Mouse (Mus musculus): ENCODE data around the gene Omd. TPM values are rescaled to one million over a fixed set of nuclear protein-coding genes. Genes with fewer than 3 reads are reported as not detected.
A peak's percentile ranks its signal among the peaks of the same experiment; 100 is the strongest.

Gene Omd
- polyA plus RNA-seq (2015; fragmentation: Nextera tagmentation; extraction: Ambion mirVana): 0.69 and 1.0 TPM in 2 replicates

DNA sequence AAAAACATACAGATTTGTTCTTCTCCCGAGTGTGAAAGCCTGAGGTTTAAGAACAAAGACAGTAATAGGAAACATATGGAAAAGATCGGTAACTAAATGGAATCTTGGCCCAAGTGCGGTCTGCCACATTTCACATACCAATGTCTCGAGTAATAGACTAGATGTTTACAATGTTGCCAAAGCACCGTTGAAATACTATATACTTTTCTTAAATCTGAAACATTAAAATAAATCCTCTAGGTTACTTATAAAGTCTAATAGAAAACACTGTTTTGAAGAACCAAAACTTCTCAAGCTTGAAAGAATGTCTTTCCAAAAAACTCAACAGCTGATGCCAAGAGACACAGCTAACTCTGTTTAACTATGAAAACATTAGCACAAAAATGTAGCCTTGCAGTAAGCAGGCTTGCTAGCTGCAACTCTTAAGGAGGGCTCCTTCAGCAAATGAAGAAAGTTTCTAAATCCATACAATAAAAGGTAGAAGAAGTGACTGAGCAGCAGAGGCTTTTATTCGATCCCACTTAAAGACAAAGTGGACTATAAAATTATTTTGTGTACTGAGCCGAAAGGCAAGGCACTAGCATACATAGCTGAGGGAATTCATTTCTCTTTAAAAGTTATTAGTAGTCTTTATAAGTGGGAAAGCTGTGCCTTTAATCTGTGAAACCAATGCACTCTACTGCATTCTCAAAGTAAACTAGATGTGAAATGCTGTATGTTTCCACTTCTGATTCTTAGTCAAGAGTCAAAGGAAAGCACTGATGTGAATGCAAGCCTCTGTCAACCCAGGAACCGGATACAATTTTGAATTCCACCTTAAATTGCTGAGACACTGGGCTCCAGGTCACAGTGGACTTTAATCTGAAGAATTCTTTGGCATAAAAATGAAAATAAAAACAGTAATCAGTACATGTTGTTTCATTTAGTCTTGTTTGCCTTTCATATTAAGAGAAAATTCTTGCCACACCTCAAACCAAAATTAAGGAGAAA, at the start of gene Omd:
Gene Omd, plus strand, starts transcription at position 922 of the 990 bp plus-strand sequence.
- no peaks in the 10 kb centered on the region for H3K27me3 ChIP-seq (replicated peaks; ENCODE audit: control insufficient read depth, insufficient read depth, low read length)
- H3K9ac ChIP-seq (ENCODE audit: low read depth, low read length): no peak within 1 kb of the TSS
- no peak; the same call in 1 of the 2 replicates for ATAC-seq
- no peaks in the 10 kb centered on the region for H3K36me3 ChIP-seq (ENCODE audit: control insufficient read depth, insufficient read depth, low read length)
- H3K4me2 ChIP-seq (ENCODE audit: low read depth, low read length): no peak within 1 kb of the TSS; the same call in 1 of the 2 replicates
- no peaks in the 10 kb centered on the region for H3K4me1 ChIP-seq (ENCODE audit: control insufficient read depth, insufficient read depth, low read length)
- H3K9me3 ChIP-seq (ENCODE audit: control insufficient read depth, low read length): no peaks in the 10 kb centered on the region
- no peak within 1 kb of the TSS for H3K4me3 ChIP-seq (ENCODE audit: low read length)
- H3K27ac ChIP-seq (ENCODE audit: low read length): peak within 1 kb of the TSS; percentile 46
- 44% methylated on average over 8 of the region's 8 CpGs for WGBS

DNA sequence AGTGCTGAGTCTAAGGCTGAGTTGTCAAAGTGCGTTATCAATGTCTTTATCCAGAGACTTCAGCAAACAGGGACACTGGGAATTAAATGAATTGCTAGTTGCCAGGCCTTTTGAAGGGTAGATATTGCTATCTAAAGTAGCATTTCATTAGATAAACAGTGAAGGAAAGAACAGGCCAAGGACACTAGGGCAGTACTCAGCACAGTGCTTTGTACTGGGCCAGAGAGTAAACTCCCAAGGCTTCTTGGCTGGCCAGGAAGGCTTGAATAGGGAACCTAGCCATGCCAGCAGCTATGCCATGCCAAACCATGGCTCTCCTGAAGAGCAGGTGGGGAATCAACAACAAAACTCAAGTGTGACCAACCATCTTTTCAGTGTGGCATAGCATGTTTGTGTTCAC, 45.3 kb upstream of the Omd start:
- Histone ChIP-seq H3K9ac (ENCODE audit: low read depth, low read length) (no peak overlapping the region), H3K4me3 (ENCODE audit: low read length) (no peak overlapping the region), H3K36me3 (ENCODE audit: control insufficient read depth, insufficient read depth, low read length) (no peaks in the 10 kb centered on the region), H3K27me3 (replicated peaks; ENCODE audit: control insufficient read depth, insufficient read depth, low read length) (no peaks in the 10 kb centered on the region), H3K4me2 (ENCODE audit: low read depth, low read length) (no peak overlapping the region), H3K4me1 (ENCODE audit: control insufficient read depth, insufficient read depth, low read length) (no peaks in the 10 kb centered on the region), H3K9me3 (ENCODE audit: control insufficient read depth, low read length) (no peaks in the 10 kb centered on the region), H3K27ac (ENCODE audit: low read length) (no peak overlapping the region)
- ATAC-seq: no peak
- 90% methylated on average over 1 of the region's 1 CpGs for WGBS

DNA sequence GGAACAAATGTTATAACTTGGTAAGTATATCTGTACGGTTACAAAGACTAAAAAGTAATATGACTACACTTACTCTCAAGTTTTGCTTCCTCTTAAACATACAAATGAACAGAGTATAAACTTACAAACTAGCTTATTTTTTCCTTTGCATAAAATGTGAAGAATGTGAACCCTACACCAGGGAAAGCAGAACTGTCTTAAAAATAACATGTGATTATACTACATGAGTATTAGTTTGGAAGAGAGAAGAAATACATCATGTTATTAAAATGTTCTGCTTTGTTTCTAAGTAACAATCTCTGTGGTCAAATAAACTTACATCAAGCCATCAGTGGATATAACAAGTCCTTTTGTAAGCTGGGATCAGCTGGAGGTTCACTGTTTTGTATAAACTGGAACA, 43.6 kb upstream of the Omd start:
- ATAC-seq: no peak
- no peak overlapping the region for H3K4me2 ChIP-seq (ENCODE audit: low read depth, low read length)
- WGBS: 72% methylated on average over 1 of the region's 1 CpGs

DNA sequence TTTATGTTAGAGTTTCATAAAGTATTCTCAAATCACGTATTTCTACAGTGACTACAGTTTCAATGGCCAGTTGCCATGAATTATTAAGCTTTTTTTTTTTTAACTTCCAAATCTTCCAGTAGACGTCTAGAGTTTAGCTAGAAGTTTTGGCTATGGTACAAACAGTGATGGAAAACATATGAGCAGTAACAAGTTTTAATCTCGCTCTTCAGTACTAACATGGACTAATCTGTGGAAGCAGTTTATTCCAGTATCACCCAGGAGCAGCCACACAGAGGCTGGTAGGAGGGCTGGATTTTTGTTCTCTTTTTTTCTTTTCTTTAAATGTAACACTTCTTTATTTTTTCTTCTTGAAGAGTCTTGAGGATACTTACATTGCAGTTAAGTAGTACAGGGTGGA, 38.0 kb upstream of the Omd start, which contains the start of gene Aspn:
Gene Aspn, plus strand, starts transcription at position 165 of the 400 bp plus-strand sequence.
- 0 out of 2 replicates have a peak within 1 kb of the TSS, but pooled peaks have one; percentile 5 for H3K27ac ChIP-seq (ENCODE audit: low read length)

More for the DNA sequence above, 43.6 kb upstream of the Omd start:
- no peaks in the 10 kb centered on the region for H3K4me1 ChIP-seq (ENCODE audit: control insufficient read depth, insufficient read depth, low read length)
- H3K9ac ChIP-seq (ENCODE audit: low read depth, low read length): no peak overlapping the region
- no peaks in the 10 kb centered on the region for H3K36me3 ChIP-seq (ENCODE audit: control insufficient read depth, insufficient read depth, low read length)
- no peak overlapping the region for H3K27ac ChIP-seq (ENCODE audit: low read length)
- H3K9me3 ChIP-seq (ENCODE audit: control insufficient read depth, low read length): no peaks in the 10 kb centered on the region
- no peaks in the 10 kb centered on the region for H3K27me3 ChIP-seq (replicated peaks; ENCODE audit: control insufficient read depth, insufficient read depth, low read length)
- no peak overlapping the region for H3K4me3 ChIP-seq (ENCODE audit: low read length)

DNA sequence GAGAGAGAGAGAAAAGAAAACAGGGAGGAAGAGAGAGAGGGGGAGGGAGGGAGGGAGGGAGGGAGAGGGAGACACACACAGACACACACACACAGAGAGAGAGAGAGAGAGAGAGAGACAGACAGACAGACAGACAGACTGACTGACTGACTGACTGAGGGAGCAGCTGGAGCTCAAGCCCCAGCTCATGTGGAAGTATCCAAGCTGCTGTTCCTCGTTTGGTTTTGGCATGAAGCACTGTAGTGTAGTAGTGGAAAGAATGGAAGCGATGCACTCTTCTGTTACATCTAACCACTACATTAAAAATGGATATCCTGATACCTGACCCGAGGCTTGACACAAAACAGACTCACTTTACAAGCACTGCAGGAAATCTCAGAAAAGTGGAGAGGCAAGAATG, 36.6 kb upstream of the Omd start:
- no peak overlapping the region for H3K4me3 ChIP-seq (ENCODE audit: low read length)
- H3K4me2 ChIP-seq (ENCODE audit: low read depth, low read length): no peak overlapping the region
- H3K27ac ChIP-seq (ENCODE audit: low read length): peak overlapping the region; percentile 23
- no peaks in the 10 kb centered on the region for H3K9me3 ChIP-seq (ENCODE audit: control insufficient read depth, low read length)
- ATAC-seq: 0 out of 2 replicates have a peak, but pooled peaks have one; percentile 33
- H3K27me3 ChIP-seq (replicated peaks; ENCODE audit: control insufficient read depth, insufficient read depth, low read length): no peaks in the 10 kb centered on the region
- H3K9ac ChIP-seq (ENCODE audit: low read depth, low read length): no peak overlapping the region
- H3K4me1 ChIP-seq (ENCODE audit: control insufficient read depth, insufficient read depth, low read length): no peaks in the 10 kb centered on the region
- H3K36me3 ChIP-seq (ENCODE audit: control insufficient read depth, insufficient read depth, low read length): no peaks in the 10 kb centered on the region
- WGBS: 44% methylated on average over 3 of the region's 3 CpGs

More for the DNA sequence above, 38.0 kb upstream of the Omd start, which contains the start of gene Aspn:
- Histone ChIP-seq H3K4me1 (ENCODE audit: control insufficient read depth, insufficient read depth, low read length) (no peaks in the 10 kb centered on the region), H3K4me2 (ENCODE audit: low read depth, low read length) (no peak within 1 kb of the TSS), H3K36me3 (ENCODE audit: control insufficient read depth, insufficient read depth, low read length) (no peaks in the 10 kb centered on the region), H3K27me3 (replicated peaks; ENCODE audit: control insufficient read depth, insufficient read depth, low read length) (no peaks in the 10 kb centered on the region), H3K9me3 (ENCODE audit: control insufficient read depth, low read length) (no peaks in the 10 kb centered on the region), H3K4me3 (ENCODE audit: low read length) (no peak within 1 kb of the TSS), H3K9ac (ENCODE audit: low read depth, low read length) (no peak within 1 kb of the TSS)
- no peak for ATAC-seq
- 56% methylated on average over 3 of the region's 3 CpGs for WGBS

DNA sequence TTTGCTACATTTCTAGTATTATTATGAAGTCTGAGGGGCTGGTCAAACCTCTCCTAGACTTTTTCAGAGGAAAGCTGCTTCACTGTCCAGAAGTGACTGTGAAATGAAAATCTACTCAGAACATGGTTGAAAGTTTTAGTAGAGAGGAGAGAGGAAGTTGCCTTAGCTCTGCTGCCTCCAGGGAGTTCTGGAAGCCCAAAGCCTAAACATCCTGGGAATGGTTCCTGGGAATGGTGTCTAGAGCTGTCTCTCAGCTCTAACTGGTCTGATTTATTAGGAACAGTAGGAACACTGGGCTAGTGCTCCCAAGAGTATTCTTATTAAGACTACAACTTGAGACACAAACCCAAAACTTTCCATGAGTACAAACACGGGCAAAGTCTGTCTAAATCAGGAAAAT, 35.7 kb upstream of the Omd start:
- no peaks in the 10 kb centered on the region for H3K4me1 ChIP-seq (ENCODE audit: control insufficient read depth, insufficient read depth, low read length)
- no peaks in the 10 kb centered on the region for H3K36me3 ChIP-seq (ENCODE audit: control insufficient read depth, insufficient read depth, low read length)
- H3K4me3 ChIP-seq (ENCODE audit: low read length): no peak overlapping the region
- peak overlapping the region; percentile 73 for H3K27ac ChIP-seq (ENCODE audit: low read length)
- peak; percentile 50 for ATAC-seq
- H3K4me2 ChIP-seq (ENCODE audit: low read depth, low read length): no peak overlapping the region
- H3K9ac ChIP-seq (ENCODE audit: low read depth, low read length): no peak overlapping the region
- H3K9me3 ChIP-seq (ENCODE audit: control insufficient read depth, low read length): no peaks in the 10 kb centered on the region
- H3K27me3 ChIP-seq (replicated peaks; ENCODE audit: control insufficient read depth, insufficient read depth, low read length): no peaks in the 10 kb centered on the region
- WGBS: 44% methylated on average over 1 of the region's 1 CpGs

DNA sequence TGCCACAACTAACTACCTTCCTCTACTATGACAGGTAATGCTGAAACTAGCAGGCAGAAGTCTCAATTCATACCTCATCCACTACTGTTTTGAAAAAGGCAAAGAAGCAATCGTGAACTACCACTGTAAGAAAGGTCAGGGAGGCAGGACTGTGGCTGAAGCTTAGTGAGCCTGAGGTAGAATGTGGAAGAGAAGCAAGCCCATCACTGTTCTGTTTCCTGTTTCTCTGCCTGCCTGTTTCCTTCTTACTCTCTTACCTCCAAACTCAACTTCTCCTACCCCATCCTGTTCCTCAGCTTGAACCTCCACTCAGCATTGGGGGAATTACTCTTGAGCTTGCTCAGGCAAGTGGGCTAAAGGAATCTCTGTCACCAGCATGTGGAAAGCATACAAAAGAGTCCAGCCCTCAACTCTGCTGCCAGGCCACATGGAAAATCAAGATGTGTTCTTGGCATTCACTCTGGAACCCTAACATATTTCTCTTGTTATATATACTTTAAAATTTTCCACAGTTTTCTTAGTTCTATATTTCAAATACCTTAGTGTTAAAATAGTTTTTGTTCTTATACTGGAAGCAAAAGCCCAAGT, 34.6 kb upstream of the Omd start:
- ATAC-seq: no peak
- Histone ChIP-seq H3K4me1 (ENCODE audit: control insufficient read depth, insufficient read depth, low read length) (no peaks in the 10 kb centered on the region), H3K4me2 (ENCODE audit: low read depth, low read length) (no peak overlapping the region), H3K9me3 (ENCODE audit: control insufficient read depth, low read length) (no peaks in the 10 kb centered on the region), H3K27me3 (replicated peaks; ENCODE audit: control insufficient read depth, insufficient read depth, low read length) (no peaks in the 10 kb centered on the region), H3K4me3 (ENCODE audit: low read length) (no peak overlapping the region), H3K9ac (ENCODE audit: low read depth, low read length) (no peak overlapping the region), H3K36me3 (ENCODE audit: control insufficient read depth, insufficient read depth, low read length) (no peaks in the 10 kb centered on the region), H3K27ac (ENCODE audit: low read length) (no peak overlapping the region)
- 59% methylated on average over 1 of the region's 1 CpGs for WGBS

DNA sequence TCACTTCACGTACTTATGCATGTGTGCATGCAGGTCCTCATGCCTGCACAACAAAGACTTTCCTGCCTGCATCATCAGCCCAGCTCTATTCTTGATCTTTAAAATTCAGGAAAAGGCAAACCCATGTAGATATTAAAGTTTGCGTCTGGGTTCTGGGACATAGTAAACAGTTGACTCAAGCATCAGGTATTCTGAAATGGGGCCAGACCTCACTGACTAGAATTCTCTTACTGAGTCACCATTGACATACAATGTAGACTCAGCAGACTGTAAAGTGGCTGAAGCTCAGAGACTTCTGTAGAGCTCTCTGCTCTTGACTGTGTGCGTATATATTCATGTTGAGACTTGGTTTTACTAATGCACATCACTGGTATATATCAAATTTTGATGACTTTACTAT, 32.6 kb upstream of the Omd start:
- ATAC-seq: no peak
- no peaks in the 10 kb centered on the region for H3K4me1 ChIP-seq (ENCODE audit: control insufficient read depth, insufficient read depth, low read length)
- H3K36me3 ChIP-seq (ENCODE audit: control insufficient read depth, insufficient read depth, low read length): no peaks in the 10 kb centered on the region
- H3K4me2 ChIP-seq (ENCODE audit: low read depth, low read length): no peak overlapping the region
- H3K9me3 ChIP-seq (ENCODE audit: control insufficient read depth, low read length): no peaks in the 10 kb centered on the region
- H3K27me3 ChIP-seq (replicated peaks; ENCODE audit: control insufficient read depth, insufficient read depth, low read length): no peaks in the 10 kb centered on the region
- H3K27ac ChIP-seq (ENCODE audit: low read length): no peak overlapping the region
- H3K4me3 ChIP-seq (ENCODE audit: low read length): no peak overlapping the region
- H3K9ac ChIP-seq (ENCODE audit: low read depth, low read length): no peak overlapping the region
- WGBS: 86% methylated on average over 3 of the region's 3 CpGs

DNA sequence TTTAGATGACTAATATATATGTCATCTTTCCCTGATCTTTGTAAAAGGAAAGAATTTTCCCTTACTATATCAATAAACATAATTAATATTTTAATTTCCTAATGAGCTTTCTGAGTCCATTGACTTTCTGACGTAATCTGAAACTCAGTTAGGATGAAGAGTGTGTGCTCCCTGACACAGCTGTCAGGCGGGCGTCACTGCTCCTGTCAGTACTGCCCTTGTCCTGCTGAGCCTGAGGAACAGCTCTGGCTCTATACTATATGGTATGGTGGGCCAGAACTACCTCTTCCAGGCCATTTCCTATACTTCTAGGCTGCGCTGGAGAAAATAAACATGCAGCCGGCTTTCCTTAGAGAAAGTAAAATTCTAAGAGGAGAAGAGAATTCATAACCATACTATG, 27.7 kb upstream of the Omd start:
- H3K36me3 ChIP-seq (ENCODE audit: control insufficient read depth, insufficient read depth, low read length): no peaks in the 10 kb centered on the region
- no peak for ATAC-seq

More for the DNA sequence above, 27.7 kb upstream of the Omd start:
- Histone ChIP-seq H3K4me1 (ENCODE audit: control insufficient read depth, insufficient read depth, low read length) (no peaks in the 10 kb centered on the region), H3K27ac (ENCODE audit: low read length) (no peak overlapping the region), H3K4me2 (ENCODE audit: low read depth, low read length) (no peak overlapping the region), H3K4me3 (ENCODE audit: low read length) (no peak overlapping the region), H3K9me3 (ENCODE audit: control insufficient read depth, low read length) (no peaks in the 10 kb centered on the region), H3K27me3 (replicated peaks; ENCODE audit: control insufficient read depth, insufficient read depth, low read length) (no peaks in the 10 kb centered on the region), H3K9ac (ENCODE audit: low read depth, low read length) (no peak overlapping the region)
- WGBS: 81% methylated on average over 5 of the region's 5 CpGs
